Mouse (Mus musculus) brain, adult 2 months (tissue): ENCODE measurements at regions not wholly inside any gene's neighbourhood (a gene's known extent, or its start where the extent isn't known, plus 50 kb on each side); places are given as distances from the start of the nearest gene placed in this dataset.

Experiments
- DNase-seq: peaks from one replicate; pipeline ENCODE4 v3.0.0; 2011; ENCODE audit warnings: low read depth, low spot score

DNA sequence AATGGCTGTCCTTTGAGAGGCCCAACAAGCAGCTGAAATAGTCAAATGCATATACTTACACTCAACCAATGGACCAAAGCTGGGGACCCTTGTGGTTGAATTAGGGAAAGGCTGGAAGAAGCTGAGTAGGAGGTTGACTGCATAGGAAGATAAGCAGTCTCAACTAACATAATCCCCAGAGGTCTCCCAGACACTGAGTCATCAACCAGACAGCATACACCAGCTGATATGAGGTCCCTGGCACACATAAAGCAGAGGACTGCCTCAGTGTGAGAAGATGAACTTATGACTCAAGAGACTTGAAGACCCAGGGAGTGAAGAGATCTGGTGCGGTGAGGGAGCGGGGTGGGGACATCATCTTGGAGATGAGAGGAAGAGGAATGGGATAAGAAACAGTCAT, 863.8 kb downstream of the Nap1l3 start:
- DNase-seq: no peak

DNA sequence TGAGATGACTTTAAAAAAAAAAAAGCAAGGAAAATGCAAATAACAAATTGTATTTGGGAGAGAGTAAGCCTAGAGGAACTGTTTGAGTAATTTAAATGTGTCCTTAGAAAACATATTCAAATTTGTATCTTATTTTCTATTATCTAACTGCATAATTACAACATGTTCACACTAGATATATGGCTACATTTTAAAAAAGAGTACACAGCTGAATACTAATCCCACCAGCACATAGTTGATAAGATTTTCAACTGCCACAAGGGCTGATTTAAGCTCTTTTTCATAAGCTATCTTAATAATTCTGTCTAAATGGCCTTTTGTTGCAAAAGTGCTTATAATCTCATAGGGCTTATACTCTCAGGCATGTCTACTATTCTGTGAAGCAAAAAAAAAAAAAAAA, 877.4 kb downstream of the Nap1l3 start:
- no peak for DNase-seq

DNA sequence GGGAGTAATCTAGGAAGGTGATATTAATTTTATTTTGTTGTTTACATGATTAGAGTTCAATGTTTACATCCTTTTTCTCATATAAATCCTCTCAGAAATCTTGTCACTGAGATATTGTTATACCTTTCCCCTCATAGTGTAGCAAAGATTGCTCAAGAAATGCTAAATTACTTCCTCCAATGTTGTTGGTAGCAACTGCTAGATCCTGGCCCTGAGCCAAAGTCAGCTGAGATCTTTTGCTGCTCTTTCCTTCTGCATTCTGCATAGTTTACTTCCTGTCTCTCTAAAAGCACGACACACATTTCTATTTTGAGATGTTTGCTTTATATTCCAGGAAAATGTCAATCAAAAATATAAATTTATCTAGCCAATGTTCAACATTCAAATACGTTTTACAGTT, 899.5 kb downstream of the Nap1l3 start:
- DNase-seq: peak; percentile 27

DNA sequence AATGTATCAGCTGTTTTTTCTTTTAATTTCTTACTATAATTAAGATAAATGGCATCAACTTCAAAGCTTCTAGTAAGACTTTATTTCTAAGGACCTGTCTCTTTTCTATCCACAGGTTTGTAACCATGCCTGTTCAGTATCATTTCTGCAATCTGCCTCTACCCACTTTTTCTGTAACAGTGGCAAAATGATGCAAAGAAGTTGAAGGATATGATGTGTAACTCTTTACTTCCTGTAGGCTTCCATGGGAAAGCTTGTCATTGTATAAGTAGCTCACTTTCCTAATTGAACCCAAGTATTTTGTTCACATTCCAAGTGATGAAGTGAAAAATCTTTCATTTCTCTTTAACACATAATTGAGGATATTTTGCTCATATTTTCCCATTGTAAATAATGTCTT, 900.0 kb downstream of the Nap1l3 start:
- DNase-seq: no peak

DNA sequence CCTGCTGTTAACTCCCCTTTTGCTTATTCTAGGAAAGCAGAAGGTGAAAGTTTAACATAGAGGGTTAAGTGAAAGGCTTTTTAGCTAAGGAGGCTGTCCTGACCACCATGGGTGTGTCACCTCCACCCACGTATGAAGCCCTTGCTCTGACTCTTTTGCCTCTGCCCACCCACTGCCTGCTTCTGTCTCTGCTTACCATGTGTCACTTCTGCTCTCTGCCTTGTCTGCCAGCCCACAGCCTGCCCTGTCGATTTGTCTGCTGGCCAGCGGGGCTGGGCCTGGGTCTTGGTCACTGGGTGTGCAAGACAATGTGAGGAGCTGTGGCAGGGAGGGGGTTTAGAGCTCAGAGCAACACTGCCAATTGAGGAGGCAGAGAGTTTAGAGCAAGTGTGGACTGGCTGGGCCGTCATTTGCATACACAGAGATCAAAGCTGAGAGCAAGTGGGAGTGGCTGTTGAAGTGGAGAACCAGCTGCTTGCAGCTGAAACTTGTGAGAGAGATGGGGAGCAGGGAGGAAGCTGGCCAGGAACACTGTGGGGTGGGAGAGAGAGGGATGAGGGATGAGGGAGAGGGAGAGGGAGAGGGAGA, 917.7 kb downstream of the Nap1l3 start:
- peak; percentile 0 for DNase-seq

DNA sequence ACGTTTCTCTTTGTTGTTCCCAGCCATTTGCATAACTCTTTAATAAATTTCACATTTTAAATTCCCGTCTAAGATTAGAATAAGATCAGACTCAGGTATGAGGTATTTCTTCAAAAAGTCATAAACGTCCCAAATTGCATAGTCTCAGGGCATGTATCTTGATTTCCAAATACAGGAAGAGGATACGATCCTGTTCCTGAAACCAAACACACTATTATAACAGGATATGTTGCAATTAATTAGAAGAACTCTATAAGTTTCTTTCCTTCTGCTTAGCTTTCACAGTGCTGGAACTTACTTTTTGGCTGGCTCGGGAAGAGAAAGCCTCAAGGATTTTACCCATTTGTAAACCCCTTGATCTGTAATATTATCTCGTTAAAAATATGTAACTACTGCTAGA, 968.1 kb downstream of the Nap1l3 start:
- DNase-seq: no peak
